Mouse (Mus musculus): ENCODE measurements around the gene Slc25a3.

The Slc25a3 gene

GRCm38 (mm10) chr10:91094251-91095104, 29.4 kb downstream of the Slc25a3 start:
- no peak for DNase-seq (ENCODE audit: extremely low read depth, low read depth)

- no peak for DNase-seq (ENCODE audit: extremely low read depth, low read depth)
These were observed 31.0 kb downstream of the Slc25a3 start for GRCm38 (mm10) chr10:91092812-91093211.

- DNase-seq (ENCODE audit: extremely low read depth, low read depth), result peak; percentile 47
These were observed 40.4 kb downstream of the Slc25a3 start for GRCm38 (mm10) chr10:91083393-91083927.

- DNase-seq (ENCODE audit: extremely low read depth, low read depth), result peak; percentile 81
These were observed 41.1 kb downstream of the Slc25a3 start, which contains the start of the genes Apaf1 and Ikbip for GRCm38 (mm10) chr10:91082550-91083392. Apaf1 (minus strand) TSS chr10:91082770. Ikbip (plus strand) TSS chr10:91082940.

- DNase-seq (ENCODE audit: extremely low read depth, low read depth), result peak; percentile 69
These were observed 41.8 kb downstream of the Slc25a3 start for GRCm38 (mm10) chr10:91081959-91082507.

- no peak for DNase-seq (ENCODE audit: extremely low read depth, low read depth)
These were observed 43.3 kb downstream of the Slc25a3 start for GRCm38 (mm10) chr10:91080540-91080939.

GRCm38 (mm10) chr10:91076667-91077066, 47.2 kb downstream of the Slc25a3 start:
- DNase-seq (ENCODE audit: extremely low read depth, low read depth), result no peak

GRCm38 (mm10) chr10:91073345-91073744, 50.5 kb downstream of the Slc25a3 start:
- DNase-seq (ENCODE audit: extremely low read depth, low read depth), result no peak

- no peak for DNase-seq (ENCODE audit: extremely low read depth, low read depth)
These were observed 52.1 kb downstream of the Slc25a3 start for GRCm38 (mm10) chr10:91071768-91072167.

Measured in MEL-GATA-1-ER (cell line).